Mouse (Mus musculus): ENCODE measurements around the gene Arhgdib.

DNA sequence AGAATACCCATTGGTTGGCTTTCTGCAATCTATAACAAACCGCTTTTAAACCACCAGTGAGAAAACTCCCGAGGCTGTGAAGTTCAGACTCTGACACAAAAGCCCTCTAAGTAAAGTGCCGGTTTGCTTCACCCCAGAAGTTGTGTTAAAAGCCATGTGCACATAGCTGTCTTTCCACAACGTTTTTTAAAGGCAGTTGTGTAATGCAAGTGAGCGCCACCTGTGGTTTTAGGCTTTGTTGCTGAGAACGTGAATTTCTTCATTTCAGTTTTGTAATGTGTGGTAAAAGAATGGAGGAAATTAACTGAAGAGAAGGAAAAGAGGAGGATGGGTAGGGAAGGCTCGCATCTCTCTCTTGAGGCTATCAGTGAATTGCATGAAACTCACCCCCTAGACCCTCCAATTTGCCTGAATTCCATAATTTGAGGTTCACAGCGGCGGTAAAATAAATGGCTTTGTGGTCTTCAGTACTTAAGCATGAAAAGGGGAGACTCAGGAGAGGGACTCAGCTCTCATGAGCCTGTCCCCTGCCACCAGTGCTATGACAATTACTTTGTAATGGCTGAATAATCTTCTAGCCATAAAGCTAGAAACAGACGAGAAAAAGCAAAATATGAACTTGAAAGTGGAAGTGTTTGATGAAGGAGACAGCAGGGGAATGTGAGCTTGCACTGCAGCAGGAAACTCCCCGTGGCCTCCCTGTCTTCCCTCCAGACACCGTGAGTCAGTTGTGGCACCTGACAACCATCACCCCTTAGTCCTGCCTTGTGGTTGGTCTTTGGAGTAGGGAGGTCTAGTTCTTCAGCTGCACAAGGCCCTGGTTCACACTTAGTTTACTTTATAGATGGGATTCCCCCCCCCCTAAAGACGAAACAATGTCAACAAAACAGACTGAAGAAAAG lies 23.2 kb upstream of the Arhgdib start:
- TF ChIP-seq CTCF (IDR thresholded peaks at IDR 0.05): peak; percentile 37
- TF ChIP-seq EP300 (IDR thresholded peaks at IDR 0.05): no peak

All from lung, postnatal 0 days (tissue).